Mouse (Mus musculus) embryonic fibroblast, embryonic 13.5 days (primary cell): ENCODE results near the gene Gzmm.

Experiments
- CTCF ChIP-seq: IDR thresholded peaks from 2 replicates; pipeline ENCODE4 v1.5.1; 2011; ENCODE audit warnings: mild to moderate bottlenecking, control low read depth, low read length, moderate library complexity, borderline replicate concordance; ENCODE audit not compliant: insufficient read depth
- POLR2A ChIP-seq: IDR thresholded peaks from 2 replicates; pipeline ENCODE4 v1.6.1; 2011; ENCODE audit warnings: low read depth, mild to moderate bottlenecking, control low read depth, low read length, moderate library complexity

DNA sequence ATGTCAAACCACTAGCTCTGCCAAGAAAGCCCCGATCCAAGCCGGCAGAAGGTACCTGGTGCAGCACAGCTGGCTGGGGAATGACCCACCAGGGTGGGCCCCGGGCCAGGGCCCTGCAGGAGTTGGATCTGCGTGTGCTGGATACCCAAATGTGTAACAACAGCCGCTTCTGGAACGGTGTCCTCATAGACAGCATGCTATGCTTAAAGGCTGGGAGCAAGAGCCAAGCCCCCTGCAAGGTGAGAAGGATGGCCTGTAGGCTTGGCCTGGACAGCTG, 5.5 kb downstream of the Gzmm start:
- TF ChIP-seq POLR2A (no peak), CTCF (no peak)
